Mouse (Mus musculus): ENCODE results near the gene Smug1. TPM values are rescaled to one million over a fixed set of nuclear protein-coding genes. Genes with fewer than 3 reads are reported as not detected.

The Smug1 gene
- polyA plus RNA-seq, 1 experiment from 2014 or later: 4.6 TPM

- Histone ChIP-seq H3K27ac (replicated peaks) (no peak overlapping the region), H3K9me3 (replicated peaks) (no peaks in the 10 kb centered on the region), H3K4me2 (no peak overlapping the region), H3K36me3 (replicated peaks) (peaks cover 51% of the 10 kb centered on the region), H3K9ac (no peak overlapping the region), H3K27me3 (peaks cover 8% of the 10 kb centered on the region), H3K4me1 (replicated peaks) (no peaks in the 10 kb centered on the region; the same call in 1 of the 2 replicates), H3K4me3 (replicated peaks) (no peak overlapping the region)
- WGBS (ENCODE audit: insufficient replicate concordance): 86% methylated on average over 7 of the region's 7 CpGs
- ATAC-seq (ENCODE audit: insufficient read depth): no peak
These were observed 23.2 kb upstream of the Smug1 start for GRCm38 (mm10) chr15:103190083-103190482.

- ATAC-seq (ENCODE audit: insufficient read depth): no peak
These were observed 20.9 kb upstream of the Smug1 start for GRCm38 (mm10) chr15:103187803-103188202.

GRCm38 (mm10) chr15:103185462-103186198, 18.7 kb upstream of the Smug1 start:
- Histone ChIP-seq H3K36me3 (replicated peaks) (peaks cover 8% of the 10 kb centered on the region; the same call in 1 of the 2 replicates), H3K9ac (no peak overlapping the region), H3K4me2 (no peak overlapping the region), H3K4me3 (replicated peaks) (no peak overlapping the region), H3K27me3 (peaks cover 53% of the 10 kb centered on the region), H3K27ac (replicated peaks) (no peak overlapping the region), H3K9me3 (replicated peaks) (no peaks in the 10 kb centered on the region), H3K4me1 (replicated peaks) (peaks cover 17% of the 10 kb centered on the region)
- ATAC-seq (ENCODE audit: insufficient read depth): no peak
- WGBS (ENCODE audit: insufficient replicate concordance): 44% methylated on average over 19 of the region's 19 CpGs

More at GRCm38 (mm10) chr15:103187803-103188202, 20.9 kb upstream of the Smug1 start:
- no peaks in the 10 kb centered on the region for H3K9me3 ChIP-seq (replicated peaks)
- no peak overlapping the region for H3K4me2 ChIP-seq
- H3K27ac ChIP-seq (replicated peaks): no peak overlapping the region
- peaks cover 31% of the 10 kb centered on the region for H3K27me3 ChIP-seq
- H3K9ac ChIP-seq: no peak overlapping the region
- no peak overlapping the region for H3K4me3 ChIP-seq (replicated peaks)
- H3K4me1 ChIP-seq (replicated peaks): peaks cover 11% of the 10 kb centered on the region
- WGBS (ENCODE audit: insufficient replicate concordance): 80% methylated on average over 6 of the region's 6 CpGs
- peaks cover 30% of the 10 kb centered on the region for H3K36me3 ChIP-seq (replicated peaks)

GRCm38 (mm10) chr15:103183651-103184610, 17.0 kb upstream of the Smug1 start:
- Histone ChIP-seq H3K4me3 (replicated peaks) (peak overlapping the region; percentile 48; the same call in 1 of the 2 replicates), H3K27me3 (peaks cover 70% of the 10 kb centered on the region)
- ATAC-seq (ENCODE audit: insufficient read depth): no peak

GRCm38 (mm10) chr15:103183135-103183534, 16.2 kb upstream of the Smug1 start:
- Histone ChIP-seq H3K4me2 (peak overlapping the region; percentile 75), H3K9me3 (replicated peaks) (no peaks in the 10 kb centered on the region), H3K4me1 (replicated peaks) (peaks cover 17% of the 10 kb centered on the region), H3K4me3 (replicated peaks) (peak overlapping the region; percentile 48), H3K27me3 (peaks cover 77% of the 10 kb centered on the region), H3K36me3 (replicated peaks) (no peaks in the 10 kb centered on the region), H3K27ac (replicated peaks) (no peak overlapping the region), H3K9ac (no peak overlapping the region)
- ATAC-seq (ENCODE audit: insufficient read depth): peak; percentile 14; the same call in 1 of the 2 replicates
- whole genome bisulfite sequencing (ENCODE audit: insufficient replicate concordance): under 1% methylated on average over 21 of the region's 21 CpGs

More at GRCm38 (mm10) chr15:103183651-103184610, 17.0 kb upstream of the Smug1 start:
- Histone ChIP-seq H3K4me2 (peak overlapping the region; percentile 75), H3K9me3 (replicated peaks) (no peaks in the 10 kb centered on the region), H3K36me3 (replicated peaks) (no peaks in the 10 kb centered on the region), H3K27ac (replicated peaks) (no peak overlapping the region), H3K4me1 (replicated peaks) (peaks cover 17% of the 10 kb centered on the region), H3K9ac (no peak overlapping the region)
- WGBS (ENCODE audit: insufficient replicate concordance): 13% methylated on average over 25 of the region's 25 CpGs

GRCm38 (mm10) chr15:103182166-103182790, 15.4 kb upstream of the Smug1 start:
- 1% methylated on average over 44 of the region's 48 CpGs for WGBS (ENCODE audit: insufficient replicate concordance)

GRCm38 (mm10) chr15:103180406-103180805, 13.5 kb upstream of the Smug1 start:
- H3K4me2 ChIP-seq: no peak overlapping the region
- no peaks in the 10 kb centered on the region for H3K9me3 ChIP-seq (replicated peaks)
- H3K4me1 ChIP-seq (replicated peaks): peaks cover 33% of the 10 kb centered on the region
- H3K9ac ChIP-seq: no peak overlapping the region
- no peaks in the 10 kb centered on the region for H3K36me3 ChIP-seq (replicated peaks)
- no peak overlapping the region for H3K27ac ChIP-seq (replicated peaks)
- H3K27me3 ChIP-seq: peaks cover 99% of the 10 kb centered on the region
- ATAC-seq (ENCODE audit: insufficient read depth): no peak
- no peak overlapping the region for H3K4me3 ChIP-seq (replicated peaks)

More at GRCm38 (mm10) chr15:103182166-103182790, 15.4 kb upstream of the Smug1 start:
- H3K36me3 ChIP-seq (replicated peaks): no peaks in the 10 kb centered on the region
- peak overlapping the region; percentile 48 for H3K4me3 ChIP-seq (replicated peaks)
- no peaks in the 10 kb centered on the region for H3K9me3 ChIP-seq (replicated peaks)
- peak overlapping the region; percentile 75 for H3K4me2 ChIP-seq
- peaks cover 26% of the 10 kb centered on the region for H3K4me1 ChIP-seq (replicated peaks)
- no peak overlapping the region for H3K27ac ChIP-seq (replicated peaks)
- peak; percentile 40; the same call in 1 of the 2 replicates for ATAC-seq (ENCODE audit: insufficient read depth)
- H3K27me3 ChIP-seq: peaks cover 86% of the 10 kb centered on the region
- H3K9ac ChIP-seq: no peak overlapping the region

GRCm38 (mm10) chr15:103178767-103179166, 11.9 kb upstream of the Smug1 start:
- no peak for ATAC-seq (ENCODE audit: insufficient read depth)
- Histone ChIP-seq H3K4me3 (replicated peaks) (no peak overlapping the region), H3K27ac (replicated peaks) (no peak overlapping the region), H3K9me3 (replicated peaks) (no peaks in the 10 kb centered on the region), H3K36me3 (replicated peaks) (no peaks in the 10 kb centered on the region), H3K4me2 (no peak overlapping the region), H3K4me1 (replicated peaks) (peaks cover 31% of the 10 kb centered on the region), H3K27me3 (peaks cover 100% of the 10 kb centered on the region), H3K9ac (no peak overlapping the region)
- WGBS (ENCODE audit: insufficient replicate concordance): 30% methylated on average over 1 of the region's 1 CpGs

- H3K27ac ChIP-seq (replicated peaks): no peak overlapping the region
- no peak for ATAC-seq (ENCODE audit: insufficient read depth)
- H3K4me1 ChIP-seq (replicated peaks): peaks cover 25% of the 10 kb centered on the region
- peaks cover 100% of the 10 kb centered on the region for H3K27me3 ChIP-seq
- no peak overlapping the region for H3K9ac ChIP-seq
- H3K36me3 ChIP-seq (replicated peaks): no peaks in the 10 kb centered on the region
- 4% methylated on average over 12 of the region's 12 CpGs for WGBS (ENCODE audit: insufficient replicate concordance)
- H3K4me3 ChIP-seq (replicated peaks): no peak overlapping the region
- no peak overlapping the region for H3K4me2 ChIP-seq
- H3K9me3 ChIP-seq (replicated peaks): no peaks in the 10 kb centered on the region
These were observed 11.2 kb upstream of the Smug1 start for GRCm38 (mm10) chr15:103178137-103178536.

- no peak for ATAC-seq (ENCODE audit: insufficient read depth)
- Histone ChIP-seq H3K4me3 (replicated peaks) (no peak overlapping the region), H3K27me3 (peaks cover 100% of the 10 kb centered on the region), H3K36me3 (replicated peaks) (no peaks in the 10 kb centered on the region), H3K4me1 (replicated peaks) (peaks cover 20% of the 10 kb centered on the region), H3K9me3 (replicated peaks) (no peaks in the 10 kb centered on the region), H3K9ac (no peak overlapping the region), H3K4me2 (no peak overlapping the region), H3K27ac (replicated peaks) (no peak overlapping the region)
- 4% methylated on average over 12 of the region's 12 CpGs for WGBS (ENCODE audit: insufficient replicate concordance)
These were observed 10.7 kb upstream of the Smug1 start for GRCm38 (mm10) chr15:103177611-103178041.
